Mouse (Mus musculus): ENCODE data around the gene Pdk4. TPM values are rescaled to one million over a fixed set of nuclear protein-coding genes. Genes with fewer than 3 reads are reported as not detected.
A peak's percentile ranks its signal among the peaks of the same experiment; 100 is the strongest.

Pdk4 gene
- total RNA-seq, 2 experiments from 2014 or later, result 155 to 166 TPM

- no peak for DNase-seq
Measured at GRCm38 (mm10) chr6:5444331-5444898, 51.7 kb downstream of the Pdk4 start.

DNA sequence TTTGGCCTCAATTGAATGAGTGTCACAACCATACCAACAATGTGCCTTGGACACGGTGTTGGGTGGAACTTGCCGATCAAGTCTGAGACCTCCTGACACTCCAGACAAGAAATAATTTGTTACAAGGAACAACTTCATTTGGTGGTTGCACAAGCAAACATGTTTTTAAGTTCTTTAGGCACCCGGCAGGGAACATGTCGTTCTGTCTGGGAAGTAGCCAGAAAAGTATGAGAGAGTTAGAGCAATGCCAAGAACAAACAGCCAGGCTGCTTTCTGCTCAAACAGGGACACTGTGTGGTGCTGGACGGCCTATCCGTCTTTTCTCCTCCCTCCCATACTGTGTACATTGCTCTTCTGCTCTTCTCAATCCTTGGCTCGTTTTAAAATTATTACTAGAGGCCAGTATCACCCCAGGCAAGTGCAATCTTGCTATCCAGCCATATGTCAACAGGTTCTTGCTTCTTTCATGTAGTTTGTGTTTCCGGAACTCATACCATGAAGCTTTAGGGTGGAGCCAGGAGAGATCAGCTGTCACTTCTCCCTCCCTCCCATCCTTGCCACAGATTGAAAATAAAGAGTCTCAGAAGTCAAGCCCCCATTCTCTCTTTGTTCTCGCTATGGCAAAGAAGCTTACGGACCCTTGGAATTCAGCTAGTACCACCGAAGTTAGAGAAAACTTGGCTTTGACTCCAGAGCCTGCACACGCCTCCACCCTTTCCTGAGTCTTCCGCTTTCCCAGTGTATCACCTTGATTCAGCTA lies 52.8 kb downstream of the Pdk4 start:
- DNase-seq, result peak; percentile 30

GRCm38 (mm10) chr6:5442316-5443085 lies 53.6 kb downstream of the Pdk4 start:
- peak; percentile 65 for DNase-seq

- DNase-seq, result no peak
Measured at GRCm38 (mm10) chr6:5441221-5441620, 54.9 kb downstream of the Pdk4 start.

- DNase-seq, result peak; percentile 40
Measured at GRCm38 (mm10) chr6:5437757-5438156, 58.4 kb downstream of the Pdk4 start.

DNA sequence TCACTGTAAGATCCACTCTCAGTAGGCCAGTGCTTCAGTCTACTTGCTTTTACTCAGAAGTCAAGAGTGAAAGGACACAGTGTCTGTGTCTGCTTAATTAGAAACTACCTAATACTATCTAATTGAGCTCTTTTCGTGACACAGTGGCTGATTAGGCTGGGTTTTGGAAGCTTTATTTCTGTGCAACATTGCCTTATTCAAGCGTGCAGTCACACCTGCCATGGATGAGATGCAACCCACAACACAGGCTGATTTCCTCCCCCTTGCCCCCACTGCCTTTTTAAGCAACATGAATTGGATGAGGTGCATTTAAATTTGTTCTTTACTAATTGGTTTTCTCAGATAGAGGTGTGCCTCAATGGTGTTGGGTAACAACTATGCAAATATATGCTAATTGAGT lies 62.2 kb downstream of the Pdk4 start:
- no peak for DNase-seq

Other genes starting within 250 kb of the Pdk4 start
- gene Pon3, start 240.0 kb downstream of the Pdk4 start, total RNA-seq (2021), result 10 to 100 TPM; 25.1 to 25.8 TPM
- 10 to 100 TPM; 22.8 to 24.7 TPM for gene Pon2, start 197.9 kb downstream of the Pdk4 start, total RNA-seq (2021)
- gene Asb4, start 112.9 kb downstream of the Pdk4 start, total RNA-seq (2021), result 10 to 100 TPM; 10.6 to 15.5 TPM
- 1 to 10 TPM; 1.1 to 1.3 TPM for gene Dync1i1, start 229.3 kb upstream of the Pdk4 start, total RNA-seq (2021)

Measured in heart, postnatal 4 days (tissue).